ENCODE assay signal across 7 mouse cellular contexts in genomic region chrX:73967177-73968075, GRCm38 (mm10). TPM values are rescaled to one million over a fixed set of nuclear protein-coding genes. Genes with fewer than 3 reads are reported as not detected.
DNase-seq lines count a peak whose midpoint lies in the region; ATAC-seq and TF ChIP-seq lines count a peak whose summit lies in the region.

No protein-coding gene starts in this region.

- H3K9me3 ChIP-seq in embryonic facial prominence, embryonic 11.5 days (replicated peaks; ENCODE audit: control insufficient read depth, low read length), result no peaks in the 10 kb centered on the region
- H3K9me3 ChIP-seq in limb, embryonic 12.5 days, result no peaks in the 10 kb centered on the region
- no peaks in the 10 kb centered on the region for H3K9me3 ChIP-seq in midbrain, embryonic 15.5 days

- no peaks in the 10 kb centered on the region for H3K36me3 ChIP-seq in embryonic facial prominence, embryonic 11.5 days (replicated peaks; ENCODE audit: control insufficient read depth, insufficient read depth, low read depth, low read length)
- peaks cover 9% of the 10 kb centered on the region; the same call in 1 of the 2 replicates for H3K36me3 ChIP-seq in limb, embryonic 12.5 days
- H3K36me3 ChIP-seq in midbrain, embryonic 15.5 days (replicated peaks), result no peaks in the 10 kb centered on the region
- H3K36me3 ChIP-seq in spleen, adult 2 months (ENCODE audit: control insufficient read depth, insufficient read depth, low read length), result no peaks in the 10 kb centered on the region

- peak; percentile 32; the same call in 1 of the 2 replicates for TF ChIP-seq POLR2A in spleen, adult 2 months (IDR thresholded peaks at IDR 0.05; ENCODE audit: low read depth, low read length)

- H3K9ac ChIP-seq in embryonic facial prominence, embryonic 11.5 days (replicated peaks; ENCODE audit: low read length), result peak overlapping the region; percentile 76
- peak overlapping the region; percentile 74; the same call in 1 of the 2 replicates for H3K9ac ChIP-seq in limb, embryonic 12.5 days (replicated peaks)
- H3K9ac ChIP-seq in midbrain, embryonic 15.5 days, result peak overlapping the region; percentile 62

- no peaks in the 10 kb centered on the region for H3K27me3 ChIP-seq in embryonic facial prominence, embryonic 11.5 days (ENCODE audit: control insufficient read depth, insufficient read depth, low read length)
- H3K27me3 ChIP-seq in limb, embryonic 12.5 days, result peaks cover 25% of the 10 kb centered on the region
- H3K27me3 ChIP-seq in midbrain, embryonic 15.5 days (replicated peaks), result no peaks in the 10 kb centered on the region
- no peaks in the 10 kb centered on the region for H3K27me3 ChIP-seq in spleen, adult 2 months (ENCODE audit: control insufficient read depth, insufficient read depth, low read length)

- DNase-seq in adrenal gland, postnatal 14 days, result peak; percentile 92
- DNase-seq in embryonic facial prominence, embryonic 11.5 days (ENCODE audit: low spot score), result peak; percentile 89
- peak; percentile 99 for DNase-seq in heart, adult 11 months
- peak; percentile 93 for DNase-seq in kidney, adult 18-20 months
- DNase-seq in spleen, adult 2 months (ENCODE audit: low read depth in 1 of 2, low spot score in 2 of 2), result peak; percentile 80 to 84

- 14% methylated on average over 54 of the region's 60 CpGs for WGBS in embryonic facial prominence, embryonic 11.5 days
- WGBS in limb, embryonic 12.5 days, result 18% methylated on average over 60 of the region's 60 CpGs
- 21% methylated on average over 60 of the region's 60 CpGs for WGBS in midbrain, embryonic 15.5 days
- WGBS in spleen, adult 2 months, result 25% methylated on average over 59 of the region's 60 CpGs

- no peak for TF ChIP-seq CTCF in spleen, adult 2 months (IDR thresholded peaks at IDR 0.05; ENCODE audit: extremely low read depth, insufficient read depth, insufficient read length, insufficient replicate concordance)

- H3K4me2 ChIP-seq in embryonic facial prominence, embryonic 11.5 days (ENCODE audit: low read depth, low read length), result peak overlapping the region; percentile 36
- H3K4me2 ChIP-seq in limb, embryonic 12.5 days, result peak overlapping the region; percentile 49
- H3K4me2 ChIP-seq in midbrain, embryonic 15.5 days, result peak overlapping the region; percentile 45

- peaks cover 3% of the 10 kb centered on the region; the same call in 1 of the 2 replicates for H3K4me1 ChIP-seq in embryonic facial prominence, embryonic 11.5 days (ENCODE audit: control insufficient read depth, insufficient read depth, low read length)
- peaks cover 17% of the 10 kb centered on the region for H3K4me1 ChIP-seq in limb, embryonic 12.5 days (replicated peaks)
- peaks cover 22% of the 10 kb centered on the region for H3K4me1 ChIP-seq in midbrain, embryonic 15.5 days
- H3K4me1 ChIP-seq in spleen, adult 2 months (ENCODE audit: control insufficient read depth, insufficient read depth, insufficient read length), result peaks cover 3% of the 10 kb centered on the region; the same call in 1 of the 2 replicates

- peak overlapping the region; percentile 67 for H3K4me3 ChIP-seq in embryonic facial prominence, embryonic 11.5 days (ENCODE audit: low read depth, low read length)
- peak overlapping the region; percentile 66 for H3K4me3 ChIP-seq in limb, embryonic 12.5 days (replicated peaks)
- peak overlapping the region; percentile 69 for H3K4me3 ChIP-seq in midbrain, embryonic 15.5 days
- peak overlapping the region; percentile 99 for H3K4me3 ChIP-seq in spleen, adult 2 months (ENCODE audit: extremely low read depth, insufficient read depth, insufficient read length)

- peak; percentile 80 for ATAC-seq in embryonic facial prominence, embryonic 11.5 days (replicated peaks; ENCODE audit: insufficient number of reproducible peaks, low FRiP score, low TSS enrichment, low read depth)
- peak; percentile 85 for ATAC-seq in limb, embryonic 12.5 days (ENCODE audit: insufficient number of reproducible peaks, insufficient read depth, low FRiP score, low TSS enrichment, low read depth)
- peak; percentile 87 for ATAC-seq in midbrain, embryonic 15.5 days (replicated peaks)

- H3K27ac ChIP-seq in embryonic facial prominence, embryonic 11.5 days (replicated peaks; ENCODE audit: low read depth, low read length), result peak overlapping the region; percentile 96
- peak overlapping the region; percentile 98 for H3K27ac ChIP-seq in limb, embryonic 12.5 days
- peak overlapping the region; percentile 99 for H3K27ac ChIP-seq in midbrain, embryonic 15.5 days
- peak overlapping the region; percentile 100 for H3K27ac ChIP-seq in spleen, adult 2 months (ENCODE audit: insufficient read depth, low read length)

RNA-seq across cellular contexts. Expression of gene Hcfc1, which starts 1.3 kb away (rescaled TPM):
- 57.2 and 57.5 TPM in 2 replicates for total RNA-seq in adrenal gland, postnatal 14 days (2021)
- polyA plus RNA-seq in embryonic facial prominence, embryonic 11.5 days (2014; fragmentation: Nextera tagmentation; extraction: Ambion mirVana), result 71.4 and 77.2 TPM in 2 replicates
- 74.0 and 77.5 TPM in 2 replicates for polyA plus RNA-seq in limb, embryonic 12.5 days (2016; fragmentation: Nextera tagmentation; extraction: Ambion mirVana)
- polyA plus RNA-seq in midbrain, embryonic 15.5 days (2015; fragmentation: Nextera tagmentation; extraction: Ambion mirVana), result 52.6 and 54.0 TPM in 2 replicates
- 71.1 and 88.1 TPM in 2 replicates for polyA plus RNA-seq in spleen, adult 2 months (2012; rRNA removed)

RNA-seq across cellular contexts. Expression of gene Renbp, which starts 36.8 kb away (rescaled TPM):
- total RNA-seq in adrenal gland, postnatal 14 days (2021), result 14.2 and 17.8 TPM in 2 replicates
- 20.3 and 24.3 TPM in 2 replicates for polyA plus RNA-seq in embryonic facial prominence, embryonic 11.5 days (2014; fragmentation: Nextera tagmentation; extraction: Ambion mirVana)
- 14.1 and 20.7 TPM in 2 replicates for polyA plus RNA-seq in limb, embryonic 12.5 days (2016; fragmentation: Nextera tagmentation; extraction: Ambion mirVana)
- 10.9 and 11.1 TPM in 2 replicates for polyA plus RNA-seq in midbrain, embryonic 15.5 days (2015; fragmentation: Nextera tagmentation; extraction: Ambion mirVana)
- polyA plus RNA-seq in spleen, adult 2 months (2012; rRNA removed), result 13.3 and 17.9 TPM in 2 replicates

RNA-seq across cellular contexts. Expression of gene Naa10, which starts 45.7 kb away (rescaled TPM):
- 86.3 and 103 TPM in 2 replicates for total RNA-seq in adrenal gland, postnatal 14 days (2021)
- polyA plus RNA-seq in embryonic facial prominence, embryonic 11.5 days (2014; fragmentation: Nextera tagmentation; extraction: Ambion mirVana), result 154 and 159 TPM in 2 replicates
- polyA plus RNA-seq in limb, embryonic 12.5 days (2016; fragmentation: Nextera tagmentation; extraction: Ambion mirVana), result 158 and 159 TPM in 2 replicates
- 84.8 and 86.9 TPM in 2 replicates for polyA plus RNA-seq in midbrain, embryonic 15.5 days (2015; fragmentation: Nextera tagmentation; extraction: Ambion mirVana)
- 36.8 and 42.8 TPM in 2 replicates for polyA plus RNA-seq in spleen, adult 2 months (2012; rRNA removed)

RNA-seq across cellular contexts. Expression of gene Arhgap4, which starts 45.8 kb away (rescaled TPM):
- total RNA-seq in adrenal gland, postnatal 14 days (2021), result 5.0 and 16.7 TPM in 2 replicates
- 1.5 and 2.0 TPM in 2 replicates for polyA plus RNA-seq in embryonic facial prominence, embryonic 11.5 days (2014; fragmentation: Nextera tagmentation; extraction: Ambion mirVana)
- 2.7 and 3.7 TPM in 2 replicates for polyA plus RNA-seq in limb, embryonic 12.5 days (2016; fragmentation: Nextera tagmentation; extraction: Ambion mirVana)
- 4.0 and 4.6 TPM in 2 replicates for polyA plus RNA-seq in midbrain, embryonic 15.5 days (2015; fragmentation: Nextera tagmentation; extraction: Ambion mirVana)
- 289 and 344 TPM in 2 replicates for polyA plus RNA-seq in spleen, adult 2 months (2012; rRNA removed)

RNA-seq across cellular contexts. Expression of gene Irak1, which starts 56.3 kb away (rescaled TPM):
- 101 and 105 TPM in 2 replicates for total RNA-seq in adrenal gland, postnatal 14 days (2021)
- 28.0 and 31.3 TPM in 2 replicates for polyA plus RNA-seq in embryonic facial prominence, embryonic 11.5 days (2014; fragmentation: Nextera tagmentation; extraction: Ambion mirVana)
- 66.5 and 69.3 TPM in 2 replicates for polyA plus RNA-seq in limb, embryonic 12.5 days (2016; fragmentation: Nextera tagmentation; extraction: Ambion mirVana)
- 44.0 and 48.7 TPM in 2 replicates for polyA plus RNA-seq in midbrain, embryonic 15.5 days (2015; fragmentation: Nextera tagmentation; extraction: Ambion mirVana)
- polyA plus RNA-seq in spleen, adult 2 months (2012; rRNA removed), result 159 and 239 TPM in 2 replicates

Comparison
In these comparisons a context has a peak if more than half of its experiments do, and no peak if none do; other contexts are left out.
1. Peak in every context shown above with its lines: DNase-seq, ATAC-seq, H3K4me3 ChIP-seq and H3K27ac ChIP-seq.